Mouse (Mus musculus) retina, adult 2 months (tissue): ENCODE measurements around the gene Bnipl.

Experiments
- DNase-seq: peaks from one replicate; pipeline ENCODE4 v3.0.0-alpha.2; 2012; ENCODE audit warnings: low read depth, low spot score

Bnipl gene

DNA sequence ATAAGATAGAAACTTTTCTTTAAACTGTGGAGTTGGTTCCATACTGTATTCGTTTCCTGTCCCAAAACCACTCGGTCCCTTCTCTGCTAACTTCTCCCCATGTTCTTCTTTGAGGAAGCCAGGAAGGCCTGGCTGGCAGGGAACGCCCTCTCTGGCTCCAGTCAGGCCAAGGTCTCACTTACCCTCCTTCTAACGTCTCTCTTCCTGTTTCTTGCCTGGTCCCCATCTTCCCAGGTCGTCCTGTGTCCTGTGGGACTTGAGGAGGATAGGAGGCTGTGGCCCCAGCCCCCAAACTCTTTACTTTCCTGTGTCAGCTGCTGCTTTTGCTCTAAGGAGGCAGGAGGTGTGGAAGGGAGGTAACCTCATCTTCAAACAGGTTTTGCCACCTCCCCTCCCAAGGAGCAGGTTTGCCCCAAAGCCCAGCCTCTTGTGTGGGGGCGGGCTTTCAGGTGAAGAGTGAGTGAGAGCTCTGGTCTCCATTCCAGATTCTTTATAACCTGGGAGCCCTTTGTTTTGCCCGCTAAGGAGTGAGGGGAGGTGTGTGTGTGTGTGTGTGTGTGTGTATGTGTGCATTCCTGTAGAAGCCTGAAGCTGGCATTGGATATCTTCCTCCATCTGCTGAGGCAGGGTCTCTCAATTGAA, at the start of gene Bnipl:
Gene Bnipl (minus strand): TSS at position 411 of the 642 bp plus-strand sequence.
- no peak for DNase-seq

DNA sequence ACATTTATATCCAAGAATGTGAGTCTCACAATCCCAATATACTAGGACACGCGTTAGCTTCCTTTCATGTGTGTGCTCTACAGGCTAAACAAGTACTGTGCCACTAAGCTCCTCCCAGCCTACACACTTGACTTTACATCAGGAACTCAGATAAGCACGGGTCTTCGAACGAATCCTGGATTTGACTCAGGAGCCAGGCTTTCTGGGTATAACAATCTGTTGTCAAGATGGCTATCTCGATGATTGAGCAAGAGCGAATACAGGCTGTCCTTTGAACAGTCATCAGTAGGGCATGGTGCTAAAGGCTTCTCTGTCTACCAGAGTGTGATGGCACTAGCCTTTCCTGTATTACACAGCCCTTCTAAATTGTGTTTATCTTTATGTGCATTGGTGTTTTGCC, 47.0 kb upstream of the Bnipl start:
- no peak for DNase-seq

DNA sequence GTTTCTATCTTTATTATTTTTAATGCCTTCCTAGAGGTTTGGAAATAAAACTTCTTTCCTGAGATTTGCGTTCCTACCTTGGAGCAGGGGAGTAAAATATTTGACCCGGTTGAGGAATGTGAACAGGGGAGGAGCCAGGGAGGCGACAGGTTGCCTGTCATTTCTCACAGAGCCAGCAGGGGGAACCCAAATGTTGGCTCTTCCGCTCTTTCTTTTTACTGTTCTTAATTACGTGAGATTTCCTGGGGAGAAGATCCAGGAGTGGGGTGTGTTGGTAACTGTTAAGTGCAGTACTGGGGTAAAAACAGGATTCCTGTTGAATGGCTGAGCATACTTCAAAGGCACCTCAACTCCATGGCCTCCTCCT, 45.1 kb upstream of the Bnipl start:
- no peak for DNase-seq

DNA sequence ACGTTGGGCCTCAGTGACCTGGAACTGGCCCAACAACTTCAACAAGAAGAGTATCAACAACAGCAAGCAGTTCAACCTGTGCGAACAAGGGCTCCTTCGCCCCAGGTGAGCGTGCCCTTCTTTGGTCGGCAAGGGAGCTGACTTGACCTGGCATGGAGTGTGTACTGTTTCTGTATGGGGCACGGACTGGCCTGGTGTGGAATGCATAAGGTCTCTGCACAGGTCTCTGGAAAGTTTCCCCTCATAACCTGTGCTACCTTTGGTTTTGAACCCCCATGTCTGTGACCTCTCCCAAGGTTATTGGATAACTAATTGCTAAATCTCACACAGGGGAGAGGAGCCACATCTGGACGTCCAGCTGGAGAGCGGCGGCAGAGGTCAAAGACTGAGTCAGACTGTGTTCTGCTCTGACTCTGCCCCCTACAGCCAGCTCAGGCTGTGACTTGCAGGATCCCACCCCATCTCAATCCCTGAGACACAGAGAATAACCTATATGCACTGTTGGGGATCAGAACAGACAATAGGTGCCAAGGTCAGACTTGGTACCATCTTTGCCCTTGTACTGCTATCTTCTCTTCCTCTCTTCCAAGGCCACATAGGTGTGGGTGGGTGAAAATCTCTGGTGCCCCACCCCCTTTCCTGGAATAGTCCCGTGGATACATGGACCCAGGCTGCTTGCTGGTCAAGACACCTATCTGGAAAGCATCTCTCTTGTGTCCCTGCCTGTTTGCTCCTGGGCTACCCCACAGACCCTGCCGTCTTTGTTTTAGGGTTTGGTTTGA, 44.5 kb upstream of the Bnipl start:
- DNase-seq, result no peak

DNA sequence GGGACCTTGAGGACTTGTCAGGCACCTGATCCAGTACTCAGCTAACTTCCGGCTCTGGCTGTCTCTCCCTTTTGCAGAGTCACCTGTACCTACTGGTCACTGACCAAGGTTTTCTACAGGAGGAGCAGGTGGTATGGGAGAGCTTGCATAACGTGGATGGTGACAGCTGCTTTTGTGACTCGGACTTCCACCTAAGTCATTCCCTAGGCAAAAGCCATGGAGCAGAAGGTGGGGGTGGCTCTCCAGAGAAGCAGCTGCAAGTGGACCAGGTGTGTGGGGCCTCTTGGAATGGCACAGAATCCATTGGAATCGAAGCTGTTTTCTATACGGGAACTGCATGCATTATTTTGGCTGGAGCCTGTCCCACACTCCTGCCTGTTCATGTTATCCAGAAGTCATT, 43.7 kb upstream of the Bnipl start:
- DNase-seq, result no peak

DNA sequence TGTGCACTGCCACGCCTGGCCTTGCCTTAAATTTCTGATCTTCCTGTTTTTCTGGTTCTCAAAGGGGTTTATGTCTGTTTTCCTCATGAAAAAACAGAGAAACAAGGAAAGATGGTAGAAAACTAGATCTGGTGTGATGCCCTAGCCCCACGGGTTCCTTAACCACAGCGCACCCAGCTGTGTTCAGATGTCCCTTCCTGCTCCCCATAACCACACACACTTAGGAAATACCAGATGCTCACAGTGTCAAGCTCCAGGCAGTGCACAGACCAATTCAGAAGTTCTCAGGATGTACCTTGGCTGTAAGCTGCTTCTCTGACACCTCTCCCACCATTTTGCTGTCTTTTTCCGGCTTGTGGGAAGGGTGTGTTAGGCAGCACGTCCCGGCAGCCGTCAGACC, 43.3 kb upstream of the Bnipl start:
- DNase-seq, result no peak

DNA sequence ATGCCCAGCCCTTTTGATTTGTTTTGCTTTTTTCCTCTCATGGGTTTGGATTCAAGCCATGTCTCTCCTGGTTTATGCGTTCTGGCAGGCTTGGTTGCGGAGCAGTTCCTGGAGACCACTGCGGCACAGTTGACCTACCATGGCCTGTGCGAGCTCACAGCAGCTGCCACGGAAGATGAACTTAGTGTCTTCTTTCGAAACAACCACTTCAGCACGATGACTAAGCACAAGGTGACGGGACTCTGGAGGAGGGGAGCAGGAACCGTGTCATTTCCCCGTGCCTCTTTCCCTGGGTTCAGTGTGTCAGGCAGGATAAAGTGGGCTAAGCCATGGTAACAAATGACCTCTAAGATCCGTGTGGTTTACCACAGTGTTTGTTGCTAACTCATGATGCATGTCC, 42.5 kb upstream of the Bnipl start:
- no peak for DNase-seq

DNA sequence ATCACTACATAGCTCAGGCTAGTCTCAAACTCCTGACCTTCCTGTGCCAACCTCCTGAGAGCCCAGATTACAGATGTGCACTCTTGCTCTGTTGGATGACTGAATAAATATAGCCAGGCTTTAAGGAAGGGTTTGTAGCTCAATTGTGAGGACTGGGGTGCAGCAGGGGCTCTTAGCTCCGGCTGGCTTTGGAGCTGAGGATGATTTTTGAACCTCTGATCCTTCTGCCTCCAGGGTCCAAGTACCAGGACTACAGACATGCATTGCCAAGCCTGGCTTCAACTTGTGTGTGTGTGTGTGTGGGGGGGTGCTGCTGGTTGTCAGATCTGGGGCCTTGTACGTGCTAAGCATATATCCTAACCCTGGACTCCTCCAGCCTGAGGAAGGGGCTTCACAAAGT, 41.9 kb upstream of the Bnipl start:
- no peak for DNase-seq

DNA sequence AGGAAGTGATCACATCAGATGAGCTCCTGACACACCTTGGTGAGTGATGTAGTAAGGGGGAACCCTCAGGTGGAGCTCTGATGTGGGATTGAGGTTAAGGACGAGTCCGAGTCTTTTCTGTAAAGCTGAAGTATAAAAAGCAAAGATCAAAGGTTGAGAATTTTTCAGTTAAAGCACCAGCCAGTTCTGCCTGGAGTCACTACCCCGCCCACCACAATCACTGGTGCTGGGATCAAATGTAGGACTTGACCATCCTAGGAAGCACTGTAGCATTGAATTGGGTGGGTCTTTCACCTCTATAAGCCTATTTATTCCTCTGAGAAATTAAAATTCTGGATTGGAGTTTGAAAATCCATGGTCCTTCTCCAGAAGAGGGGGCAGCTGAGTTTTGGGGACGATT, 40.0 kb upstream of the Bnipl start:
- no peak for DNase-seq

DNA sequence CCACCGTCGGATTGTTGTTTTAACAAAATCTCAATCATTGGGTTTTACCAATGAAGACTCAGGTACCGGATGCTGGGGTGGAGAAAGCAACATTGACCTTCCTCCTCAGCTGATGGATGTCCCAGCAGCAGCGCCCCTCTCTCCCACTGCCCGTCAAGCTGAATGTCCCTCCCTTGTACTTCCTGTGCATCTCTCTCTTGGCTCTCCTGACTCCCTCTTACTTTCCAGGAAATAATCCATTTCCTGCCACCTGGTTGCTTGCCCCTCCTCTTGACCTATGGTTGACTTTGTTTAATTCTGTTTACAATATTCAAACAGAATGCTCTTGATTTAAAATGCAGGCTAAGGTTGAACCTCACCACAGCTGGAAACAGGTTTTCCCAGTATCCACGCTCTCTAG, 39.2 kb upstream of the Bnipl start:
- DNase-seq, result no peak

DNA sequence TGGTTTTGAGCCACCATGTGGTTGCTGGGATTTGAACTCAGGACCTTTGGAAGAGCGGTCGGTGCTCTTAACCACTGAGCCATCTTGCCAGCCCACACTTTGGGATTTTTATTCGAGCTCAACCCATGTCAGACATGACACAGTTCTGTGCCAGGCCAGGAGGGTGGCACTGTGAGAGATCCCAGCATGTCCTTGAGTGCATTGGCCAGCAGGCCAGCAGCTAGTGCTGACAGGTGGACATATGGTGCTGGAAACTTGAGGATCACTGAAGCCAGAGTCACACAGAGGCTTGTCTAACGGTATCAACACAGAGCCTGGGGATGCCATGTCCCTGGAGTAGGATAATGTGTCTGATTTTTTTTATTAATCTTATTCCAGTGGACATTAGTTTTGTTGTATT, 38.4 kb upstream of the Bnipl start:
- no peak for DNase-seq

DNA sequence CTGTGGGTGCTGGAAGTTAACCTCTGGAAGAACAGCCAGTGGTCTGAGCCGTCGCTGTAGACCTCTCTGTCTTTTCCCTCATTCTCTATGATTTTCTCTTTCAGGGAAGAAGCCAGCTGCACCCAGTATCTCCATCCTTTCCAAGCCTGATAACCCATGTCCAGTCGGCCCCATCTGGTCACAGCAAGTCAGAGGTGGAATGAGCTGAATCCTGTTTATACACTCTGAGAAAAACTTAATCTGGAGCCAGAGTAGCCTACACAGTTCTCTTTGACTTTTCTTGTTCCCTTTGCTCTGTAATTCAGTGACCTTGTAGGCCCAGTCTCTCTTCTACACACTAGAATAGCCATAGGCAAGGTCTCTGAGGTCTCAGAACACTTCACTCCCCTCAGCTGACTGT, 36.5 kb upstream of the Bnipl start:
- no peak for DNase-seq

DNA sequence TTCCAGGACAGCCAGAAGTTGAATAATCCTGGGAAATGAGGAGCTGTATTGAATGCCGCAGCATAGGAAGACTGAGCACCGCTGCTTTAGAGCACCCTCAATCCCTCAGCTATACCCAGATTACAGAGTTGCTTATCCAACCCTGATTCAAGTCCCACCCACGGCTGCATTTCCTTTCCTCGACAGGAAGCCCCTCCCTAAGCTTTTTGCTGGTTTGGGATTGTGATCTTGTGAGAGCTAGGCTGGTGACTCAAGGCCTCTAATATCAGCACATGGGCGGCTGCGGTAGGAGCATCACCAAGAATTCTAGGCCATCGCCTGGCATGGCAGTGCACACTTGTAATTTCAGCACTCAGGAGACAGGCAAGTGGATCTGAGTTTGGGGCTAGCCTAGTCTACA, 35.5 kb upstream of the Bnipl start:
- DNase-seq, result no peak

DNA sequence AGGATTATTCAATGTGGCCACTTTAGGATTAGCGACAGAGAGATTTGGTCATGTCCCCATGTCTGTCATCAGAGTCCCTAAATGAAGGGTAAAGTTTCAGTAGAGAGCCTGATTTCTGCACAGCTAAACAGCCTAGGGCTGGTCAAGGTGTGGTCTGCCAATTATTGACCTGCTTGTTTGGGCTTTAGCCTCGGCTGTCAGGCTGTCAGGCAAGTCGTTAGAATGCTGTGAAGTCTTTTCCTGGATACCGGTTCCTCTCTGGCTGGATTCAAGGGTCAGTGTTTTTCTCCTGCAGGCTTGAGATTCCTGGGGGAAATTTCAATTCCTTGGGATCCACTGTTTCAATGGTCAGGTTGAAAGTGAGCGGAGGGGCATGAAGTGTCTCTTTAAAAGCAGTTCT, 35.0 kb upstream of the Bnipl start:
- DNase-seq, result no peak

DNA sequence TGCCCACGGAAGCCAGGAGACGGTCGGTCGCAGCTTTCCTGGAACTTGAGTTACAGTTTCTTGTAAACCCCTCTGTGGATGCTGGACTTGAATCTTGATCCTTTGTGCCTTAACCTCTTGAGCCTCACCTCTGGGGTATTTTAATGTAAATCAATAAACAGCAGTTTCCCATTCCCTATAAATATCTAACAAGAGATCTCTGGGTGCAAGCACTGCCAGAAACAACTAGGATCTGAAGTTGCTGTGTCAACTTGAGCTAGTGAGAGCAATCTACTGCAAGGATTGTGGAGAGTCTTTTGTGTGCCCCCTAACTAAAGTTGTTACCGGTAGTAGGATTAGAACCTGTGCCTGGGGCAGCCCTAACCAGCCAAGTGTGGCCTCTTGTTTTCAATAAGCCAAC, 34.4 kb upstream of the Bnipl start:
- DNase-seq, result no peak

DNA sequence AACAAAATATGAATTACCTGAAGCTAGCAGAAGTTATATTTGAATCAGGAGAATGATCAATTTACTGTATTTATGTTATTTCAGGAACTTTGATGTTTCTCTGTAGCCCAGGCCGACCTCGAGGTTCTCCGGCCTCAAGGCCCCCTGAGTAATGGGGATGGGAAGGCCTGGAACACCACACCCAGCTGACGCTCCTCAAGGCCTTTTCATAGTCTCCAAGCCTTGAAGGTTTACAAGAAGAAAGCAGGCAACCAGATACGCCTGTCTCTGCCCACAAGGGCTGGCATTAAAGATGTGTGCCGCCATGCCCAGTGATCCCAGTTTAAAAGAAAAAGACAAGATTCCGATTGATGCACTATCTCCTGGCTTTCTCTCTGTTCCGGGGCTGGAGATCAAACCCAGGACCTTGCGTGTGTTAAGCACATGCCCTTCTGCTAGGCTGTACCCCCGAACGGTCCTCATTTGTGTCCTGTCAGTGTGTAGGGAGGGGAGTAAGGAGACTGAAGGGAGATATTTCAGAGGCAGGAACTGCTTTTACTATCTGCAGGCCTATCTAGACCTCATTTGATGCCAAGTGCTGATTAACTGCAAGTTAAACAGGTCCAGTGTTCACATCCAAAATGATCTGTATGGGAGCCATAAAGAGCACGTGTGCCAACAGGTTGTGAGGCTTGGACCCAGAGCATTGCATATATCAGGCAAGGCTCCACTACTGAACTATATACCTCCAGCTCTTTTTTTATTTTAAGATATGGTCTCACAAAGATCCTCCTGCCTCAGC, 33.7 kb upstream of the Bnipl start:
- no peak for DNase-seq

DNA sequence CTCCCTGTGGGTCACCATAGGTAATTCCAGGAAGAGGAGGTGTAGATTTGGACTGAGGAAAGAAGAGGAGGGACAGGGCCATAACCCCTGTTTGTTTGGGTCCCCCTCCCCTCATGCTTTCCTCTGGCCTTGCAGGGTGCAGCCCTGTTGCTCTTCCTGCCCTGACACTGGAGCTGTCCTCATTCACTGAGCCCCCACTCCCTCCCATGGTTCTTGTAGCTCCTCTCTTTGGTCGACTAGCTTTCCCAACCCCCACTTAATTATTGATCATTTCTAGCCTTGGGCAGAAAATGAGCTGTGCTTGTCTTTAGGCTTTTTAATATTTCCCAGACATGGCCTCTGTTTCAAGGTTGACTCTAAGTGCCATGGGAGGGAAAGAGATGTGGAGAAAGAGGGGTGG, 33.1 kb upstream of the Bnipl start:
- no peak for DNase-seq

DNA sequence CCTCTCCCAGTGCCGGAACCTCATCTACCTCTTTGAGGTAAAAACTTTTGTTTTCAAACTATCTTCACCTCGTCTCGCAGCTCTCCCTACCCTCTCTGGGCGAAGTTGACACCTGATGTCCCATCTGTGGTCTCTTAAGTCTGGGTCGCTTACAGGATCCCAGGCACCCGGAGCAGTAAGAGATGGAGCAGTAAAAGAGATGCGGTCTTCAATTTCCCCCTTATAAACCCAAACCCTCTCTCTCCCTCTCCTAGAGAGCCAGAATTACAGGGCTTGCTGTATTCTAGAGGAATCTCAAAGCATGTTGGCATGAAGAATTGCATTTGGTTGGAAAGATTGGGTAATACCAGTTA, 32.6 kb upstream of the Bnipl start:
- no peak for DNase-seq

DNA sequence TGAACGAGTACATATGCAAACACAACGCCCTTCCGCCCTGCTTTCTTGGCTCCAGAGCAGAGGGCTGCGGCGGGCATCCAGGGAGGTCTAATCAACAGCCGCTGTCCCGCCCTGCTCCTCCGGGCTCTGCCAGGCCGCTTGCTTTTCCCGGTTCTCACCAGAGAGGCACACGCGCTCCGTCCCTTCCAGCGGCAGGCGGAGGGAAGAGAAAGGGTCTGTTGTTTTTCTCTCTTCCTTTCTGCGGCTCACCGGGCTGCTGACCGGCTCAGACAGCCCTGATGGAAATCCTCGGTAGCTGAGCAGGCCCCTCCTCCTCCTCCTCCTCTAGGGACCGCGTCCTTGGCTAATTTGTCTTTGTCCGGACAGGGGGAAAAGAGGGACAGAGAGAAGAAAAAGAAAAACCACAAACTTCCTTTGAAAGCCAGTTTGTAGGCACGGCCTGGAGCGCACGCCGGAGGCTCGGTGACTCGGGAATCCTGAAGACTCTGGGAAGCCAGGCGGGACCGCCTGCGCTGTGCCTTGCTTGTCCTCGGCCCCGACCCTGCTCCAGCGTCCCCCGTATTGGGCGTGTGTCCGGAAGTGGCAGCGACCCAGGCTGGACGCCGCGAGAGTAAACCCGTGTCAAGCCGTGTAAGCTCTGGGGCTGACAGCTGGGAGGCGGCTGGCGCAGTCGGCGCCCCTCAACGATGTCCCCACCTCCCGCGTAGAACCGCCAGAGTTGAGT, 32.0 kb upstream of the Bnipl start:
- DNase-seq, result peak; percentile 50

DNA sequence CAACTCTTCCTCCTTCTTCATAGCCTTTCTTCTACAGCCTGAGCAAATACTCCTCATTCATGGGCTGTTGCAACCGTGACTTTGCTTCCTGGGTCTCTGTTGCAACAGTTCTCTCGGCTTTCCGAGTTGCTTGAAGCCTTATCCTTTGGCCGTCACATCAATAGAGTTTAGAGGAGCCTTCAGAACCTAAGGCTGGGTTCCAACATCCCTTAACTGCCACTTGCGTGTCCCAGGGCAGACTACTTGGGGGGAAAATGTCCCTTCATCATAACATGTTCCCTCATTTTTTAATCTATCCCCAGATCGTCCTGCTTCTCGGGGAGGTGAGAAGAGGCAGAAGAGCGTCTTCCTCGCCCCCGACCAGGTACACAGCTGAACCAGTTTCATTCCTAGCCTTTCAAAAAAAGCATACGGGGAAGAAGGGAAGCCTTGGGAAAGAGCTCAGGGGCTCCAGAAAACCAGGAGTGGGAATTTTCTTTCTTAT, 31.4 kb upstream of the Bnipl start:
- no peak for DNase-seq

DNA sequence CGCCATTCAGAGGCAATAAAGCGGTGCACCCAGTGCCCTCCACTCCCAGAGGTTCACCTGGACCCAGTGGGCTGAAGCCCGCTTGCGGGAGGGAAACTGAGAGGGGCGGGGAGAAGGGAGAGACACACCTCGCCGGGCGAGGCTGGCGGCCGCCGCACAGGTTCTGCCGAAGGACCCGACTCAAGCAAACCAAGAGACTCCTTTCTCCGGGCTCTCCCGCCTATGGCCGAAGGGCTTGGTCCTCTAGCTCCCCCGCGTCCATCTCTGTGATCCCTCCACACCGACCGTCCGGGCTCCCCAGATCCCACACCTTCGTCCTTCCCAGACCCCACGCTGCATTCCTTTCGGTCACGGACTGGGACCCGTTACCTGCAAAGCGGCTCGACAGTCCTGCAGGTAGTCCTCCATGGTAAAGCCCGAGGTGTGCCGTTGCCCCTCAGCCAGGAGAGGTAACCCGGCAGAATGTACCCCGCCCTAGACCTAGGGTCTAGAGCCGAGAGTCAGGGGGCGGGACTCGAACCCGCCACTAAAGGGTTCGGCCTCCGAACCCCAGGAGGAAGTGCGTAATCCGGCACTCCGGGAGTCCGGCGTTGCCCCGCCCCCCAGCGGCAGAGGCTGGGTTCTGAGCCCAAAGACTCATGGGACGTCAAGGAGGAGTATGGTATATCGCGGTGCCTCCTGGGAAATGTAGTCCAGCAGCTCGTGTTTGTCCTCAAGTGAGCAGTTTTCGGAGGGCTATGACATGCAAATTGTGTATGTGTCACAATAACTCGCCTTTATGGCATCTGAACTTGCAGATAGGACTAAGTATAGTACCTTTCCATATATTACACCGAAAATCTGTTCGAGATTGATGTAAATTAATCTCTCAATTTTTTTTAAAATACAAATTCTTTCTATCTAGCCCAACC, 30.5 kb upstream of the Bnipl start, which contains the start of the genes Mindy1 and Prune1:
Gene Mindy1 (plus strand): TSS at position 130 of the 911 bp plus-strand sequence.
Gene Prune1 (minus strand): TSS at position 861 of the 911 bp plus-strand sequence.
- DNase-seq, result peak; percentile 95
